Mouse (Mus musculus): ENCODE data around the gene Plcl2.

Plcl2 gene

GRCm38 (mm10) chr17:50509251-50510104 is at the start of gene Plcl2:
Plcl2 (plus strand) TSS chr17:50509403.
- DNase-seq (ENCODE audit: low read depth, low spot score), result no peak

DNA sequence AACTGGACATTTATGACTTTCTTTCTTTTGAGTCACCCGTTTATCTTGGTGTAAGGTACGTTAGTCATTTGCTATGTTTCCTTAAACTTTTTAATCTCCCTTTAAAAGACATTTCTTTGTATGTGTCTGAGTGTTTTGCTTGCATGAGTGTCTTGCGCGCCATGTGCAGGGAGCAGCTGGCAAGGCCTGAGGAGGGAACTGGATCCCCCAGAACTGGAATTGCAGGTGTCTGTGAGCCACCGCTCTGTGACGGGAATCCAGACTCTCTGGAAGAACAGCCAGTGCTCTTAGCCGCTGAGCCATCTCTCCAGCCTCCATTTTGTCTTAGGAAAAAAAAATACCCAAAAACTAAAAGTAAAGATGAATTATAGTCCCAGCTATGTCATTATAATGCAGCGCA is 48.9 kb upstream of the Plcl2 start:
- no peak for DNase-seq (ENCODE audit: low read depth, low spot score)

- DNase-seq (ENCODE audit: low read depth, low spot score), result no peak
Observed at GRCm38 (mm10) chr17:50467438-50467837, 41.8 kb upstream of the Plcl2 start.

- no peak for DNase-seq (ENCODE audit: low read depth, low spot score)
Observed at GRCm38 (mm10) chr17:50469126-50469525, 40.1 kb upstream of the Plcl2 start.

- peak; percentile 58 for DNase-seq (ENCODE audit: low read depth, low spot score)
Observed at GRCm38 (mm10) chr17:50469543-50470431, 39.4 kb upstream of the Plcl2 start.

DNA sequence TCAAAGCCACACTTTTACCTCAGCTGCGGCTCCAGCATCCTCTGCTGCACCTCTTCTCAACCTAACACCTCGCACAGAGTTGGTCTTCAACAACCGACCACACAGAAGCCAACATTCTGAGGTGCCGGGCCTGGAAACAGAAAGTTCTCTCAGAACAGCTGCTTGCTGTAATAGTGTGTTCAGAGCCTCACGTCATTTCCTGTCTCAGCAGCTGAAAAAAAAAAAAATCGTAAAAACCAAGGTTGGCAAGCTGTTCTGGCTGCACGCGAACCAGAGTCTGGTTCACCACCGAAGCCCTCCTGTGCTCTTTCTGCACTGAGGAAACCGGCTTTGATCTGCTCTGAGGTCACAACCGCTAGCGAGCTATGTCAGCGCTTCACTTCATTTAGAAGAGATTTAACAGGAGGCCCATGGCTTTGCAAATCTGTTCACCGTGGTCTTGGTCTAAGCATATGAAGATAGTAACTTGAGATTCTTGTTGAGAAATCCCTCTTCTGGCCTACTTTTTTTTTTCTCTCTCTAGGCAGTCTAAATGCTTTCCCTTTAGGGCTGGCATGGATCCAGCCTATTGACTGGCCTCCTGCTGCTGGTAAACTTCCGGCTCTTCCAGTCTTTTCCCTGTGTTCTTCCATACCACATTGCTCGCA is 38.6 kb upstream of the Plcl2 start:
- DNase-seq (ENCODE audit: low read depth, low spot score), result peak; percentile 62

DNA sequence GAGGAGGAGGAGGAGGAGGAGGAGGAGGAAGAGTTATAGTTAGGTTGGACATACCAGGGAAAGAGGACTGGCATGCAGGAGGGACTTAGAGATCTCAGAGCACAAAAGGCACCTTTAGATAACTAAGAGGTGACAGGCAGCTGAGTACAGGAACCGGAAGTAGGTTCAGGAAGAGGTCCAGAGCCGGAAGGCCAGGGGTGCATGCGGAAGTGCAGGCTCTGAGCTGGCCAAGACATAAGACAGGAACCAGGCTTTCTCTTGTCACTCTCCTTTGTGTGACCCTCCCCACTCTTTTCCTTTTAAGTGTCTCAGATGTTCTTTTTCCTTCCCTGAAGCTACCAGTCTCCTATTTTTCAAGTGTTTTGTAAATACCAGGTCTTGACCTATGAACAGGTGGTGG is 38.0 kb upstream of the Plcl2 start:
- DNase-seq (ENCODE audit: low read depth, low spot score), result no peak

DNA sequence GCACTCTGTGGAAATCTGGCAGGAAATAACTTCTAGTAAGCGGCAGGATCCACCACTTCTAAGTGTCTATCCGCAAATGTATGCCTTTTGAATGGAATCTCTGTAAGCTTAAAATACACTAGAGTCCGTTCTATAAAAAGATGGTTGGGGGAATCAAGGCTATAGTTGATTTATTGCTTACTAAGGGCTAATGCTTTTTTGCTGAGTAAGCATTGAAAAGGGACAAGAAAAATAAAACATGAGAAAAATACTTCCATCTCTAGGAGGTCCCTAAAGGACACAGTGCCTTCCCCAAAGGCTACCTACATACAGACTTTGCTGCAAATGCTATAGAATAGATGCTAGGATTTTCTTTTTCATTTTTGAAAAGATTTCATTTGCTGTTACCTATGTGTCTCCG is 31.9 kb upstream of the Plcl2 start:
- DNase-seq (ENCODE audit: low read depth, low spot score), result no peak

GRCm38 (mm10) chr17:50480867-50481266 is 28.3 kb upstream of the Plcl2 start:
- no peak for DNase-seq (ENCODE audit: low read depth, low spot score)

GRCm38 (mm10) chr17:50483700-50484099 is 25.5 kb upstream of the Plcl2 start:
- no peak for DNase-seq (ENCODE audit: low read depth, low spot score)

GRCm38 (mm10) chr17:50484981-50485380 is 24.2 kb upstream of the Plcl2 start:
- DNase-seq (ENCODE audit: low read depth, low spot score), result no peak

GRCm38 (mm10) chr17:50487058-50487618 is 22.1 kb upstream of the Plcl2 start:
- DNase-seq (ENCODE audit: low read depth, low spot score), result no peak

DNA sequence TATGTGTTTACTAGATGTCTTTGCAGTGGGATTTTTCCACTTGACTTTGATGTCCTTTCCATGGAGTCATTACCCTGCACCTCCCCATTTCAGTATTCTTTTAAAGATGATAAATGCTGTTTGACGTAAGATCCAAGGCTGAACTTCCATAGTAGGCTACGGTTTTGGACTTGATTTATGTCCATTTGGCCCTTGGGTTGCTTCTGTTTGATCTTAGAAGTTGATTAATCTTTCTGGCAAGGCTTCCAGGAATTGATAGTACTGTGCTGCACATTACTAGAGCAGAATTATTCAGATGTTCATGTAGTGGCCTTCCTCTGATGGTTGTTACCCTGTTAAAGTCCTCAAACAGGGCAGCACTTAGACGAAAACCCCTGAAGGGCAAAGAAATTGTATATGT is 21.5 kb upstream of the Plcl2 start:
- DNase-seq (ENCODE audit: low read depth, low spot score), result no peak

DNA sequence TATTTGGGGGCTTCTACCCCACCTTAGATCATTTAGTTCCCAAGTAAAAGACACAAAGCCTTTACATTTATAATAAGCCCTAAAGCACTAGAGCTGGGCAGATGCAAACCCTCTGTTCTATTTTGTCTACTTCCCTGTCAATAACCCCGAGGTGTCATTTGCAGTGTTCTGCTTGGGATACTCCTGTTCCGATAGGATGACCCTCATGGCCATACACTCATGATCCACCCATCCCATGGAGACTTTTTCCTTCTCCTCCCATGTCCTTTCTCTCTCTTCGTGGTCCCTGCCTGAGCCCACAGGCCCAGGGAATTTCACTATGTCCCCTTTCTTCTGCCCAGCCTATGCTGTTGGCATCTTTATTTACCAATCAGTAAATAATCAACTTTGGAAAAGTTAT is 20.8 kb upstream of the Plcl2 start:
- DNase-seq (ENCODE audit: low read depth, low spot score), result no peak

DNA sequence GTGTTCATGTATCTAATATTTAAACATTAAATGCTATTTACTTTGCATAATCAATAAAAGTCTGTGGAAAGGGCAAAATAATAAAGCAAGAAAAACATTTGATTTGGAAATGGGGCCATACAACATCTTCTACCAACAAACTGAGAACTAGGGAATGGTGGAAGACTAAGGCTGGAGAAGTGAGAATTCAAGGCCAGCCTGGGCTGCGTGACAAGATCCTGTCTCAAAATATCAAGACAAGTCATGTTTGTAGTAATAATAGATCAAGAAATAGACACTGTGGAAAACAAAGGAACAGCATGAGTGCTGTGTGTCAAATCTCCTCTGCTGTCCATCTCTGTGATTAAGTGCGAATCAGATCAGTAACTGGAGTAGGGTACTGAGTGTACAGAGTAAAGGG is 20.3 kb upstream of the Plcl2 start:
- DNase-seq (ENCODE audit: low read depth, low spot score), result no peak

DNA sequence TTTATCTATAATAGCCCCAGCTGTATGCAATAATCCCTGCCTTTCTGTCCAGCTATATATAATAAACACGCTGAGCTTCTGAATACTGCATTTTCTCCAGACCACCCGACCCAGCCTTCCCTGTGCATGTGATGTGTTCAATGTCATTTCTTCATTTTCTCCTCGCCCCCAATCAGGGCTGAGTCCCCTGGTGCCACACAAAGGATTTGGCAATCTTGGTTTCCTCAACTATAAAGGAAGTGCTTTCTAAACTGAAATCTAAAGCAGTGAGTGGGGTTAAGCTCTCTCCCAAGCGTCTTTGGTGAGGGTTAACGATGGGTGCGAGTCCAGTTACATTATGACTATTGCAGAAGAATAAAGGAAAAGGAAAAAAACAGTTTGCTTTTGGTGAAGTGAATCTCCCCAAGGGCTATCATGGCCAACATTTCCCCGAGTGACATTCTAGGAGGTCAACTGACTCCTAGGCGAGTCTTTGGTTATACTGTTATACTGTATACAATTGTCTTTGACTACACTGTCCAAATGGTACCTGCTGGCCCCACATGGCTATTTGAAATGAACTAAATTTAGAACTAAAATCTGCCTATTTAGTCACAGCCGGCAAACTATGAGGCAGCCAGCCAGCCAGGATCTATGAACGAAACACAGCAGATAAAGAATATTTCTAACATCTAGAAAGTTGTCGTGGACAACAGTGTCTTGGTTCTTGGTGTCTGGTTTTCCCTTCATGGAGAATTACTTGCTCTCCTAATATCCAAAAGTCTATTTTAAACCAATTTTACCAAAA is 18.4 kb upstream of the Plcl2 start:
- DNase-seq (ENCODE audit: low read depth, low spot score), result no peak

DNA sequence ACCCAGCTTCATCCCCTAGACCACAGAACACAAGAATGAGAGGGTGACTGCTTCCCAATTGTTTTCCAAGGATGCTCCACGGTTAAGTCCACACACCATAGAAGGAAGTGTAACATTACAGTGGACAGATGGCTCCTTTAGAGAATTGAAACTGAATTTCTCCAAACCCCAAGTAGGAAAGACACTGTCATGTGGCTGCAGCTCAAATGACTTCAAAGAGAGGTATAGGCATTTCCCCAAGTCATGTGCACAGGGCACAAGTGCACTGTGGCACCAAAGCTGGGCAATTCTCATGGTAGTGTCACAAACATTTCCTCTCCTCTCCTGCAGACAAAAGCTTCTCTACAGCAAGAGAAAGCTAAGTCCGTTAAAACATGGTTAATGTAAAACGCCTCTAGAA is 17.7 kb upstream of the Plcl2 start:
- no peak for DNase-seq (ENCODE audit: low read depth, low spot score)

- no peak for DNase-seq (ENCODE audit: low read depth, low spot score)
Observed at GRCm38 (mm10) chr17:50495216-50495889, 13.8 kb upstream of the Plcl2 start.

DNA sequence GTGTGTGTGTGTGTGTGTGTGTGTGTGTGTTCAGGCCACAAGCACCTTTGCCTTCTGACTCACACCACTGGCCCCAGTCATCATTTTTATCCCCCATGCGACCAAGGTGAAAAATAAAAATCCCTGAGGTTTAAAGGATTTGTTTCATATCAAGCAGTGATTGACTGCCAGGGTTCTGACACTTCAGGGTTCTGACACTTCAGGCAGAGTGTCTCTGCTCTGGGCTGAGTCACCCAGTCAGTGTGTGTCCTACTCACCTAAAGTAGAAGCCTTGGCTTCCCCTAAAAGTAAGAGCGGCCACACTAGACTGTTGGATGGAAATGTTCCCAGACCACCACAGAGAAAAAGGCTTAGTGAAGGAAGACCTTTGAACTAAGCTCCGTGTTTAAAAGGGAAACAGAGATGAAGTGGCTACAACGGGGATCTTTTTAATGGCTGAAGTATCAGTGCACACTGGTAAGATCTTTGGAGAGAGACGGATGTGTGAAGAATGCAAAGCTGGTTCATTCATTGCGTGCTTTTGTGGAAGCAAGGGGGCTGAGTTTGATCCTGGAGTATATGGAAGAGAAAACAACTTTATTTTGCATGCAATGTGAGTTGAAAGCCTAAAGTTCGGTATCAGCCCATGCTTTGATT is 11.0 kb upstream of the Plcl2 start:
- DNase-seq (ENCODE audit: low read depth, low spot score), result no peak
